Mouse (Mus musculus) liver, embryonic 11.5 days (tissue): ENCODE data around the gene Borcs6. TPM values are rescaled to one million over a fixed set of nuclear protein-coding genes. Genes with fewer than 3 reads are reported as not detected.

Source experiments
- ATAC-seq: fragments of 200-750 bp; cut with Nextera tagmentation; replicated peaks from 2 replicates; pipeline ENCODE4 v1.8.0; 2017; ENCODE audit warnings: moderate number of reproducible peaks, mild to moderate bottlenecking, moderate TSS enrichment, moderate library complexity; ENCODE audit not compliant: low FRiP score
- DNase-seq: peaks from one replicate; pipeline ENCODE4 v3.0.0-alpha.2; 2017; ENCODE audit warnings: low spot score
- H3K27ac ChIP-seq: fragments of 300-500 bp; sonication (generic); 2 replicates; pipeline ENCODE4 v1.5.1; 2014; ENCODE audit warnings: mild to moderate bottlenecking, low read depth, low read length, control low read depth
- H3K27me3 ChIP-seq: fragments of 300-500 bp; sonication (generic); replicated peaks from 2 replicates; pipeline ENCODE4 v1.6.1; 2014; ENCODE audit warnings: low read length, mixed read lengths; ENCODE audit not compliant: control insufficient read depth, insufficient read depth
- H3K36me3 ChIP-seq: fragments of 300-500 bp; sonication (generic); 2 replicates; pipeline ENCODE4 v1.6.1; 2014; ENCODE audit warnings: mild to moderate bottlenecking, low read length, moderate library complexity, mixed read lengths; ENCODE audit not compliant: control insufficient read depth, insufficient read depth
- H3K4me1 ChIP-seq: fragments of 300-500 bp; sonication (generic); replicated peaks from 2 replicates; pipeline ENCODE4 v1.6.1; 2014; ENCODE audit warnings: low read length, mixed read lengths; ENCODE audit not compliant: control insufficient read depth, insufficient read depth
- H3K4me2 ChIP-seq: fragments of 300-500 bp; sonication (generic); 2 replicates; pipeline ENCODE4 v1.6.1; 2014; ENCODE audit warnings: mild to moderate bottlenecking, control low read depth, moderate library complexity
- H3K4me3 ChIP-seq: fragments of 300-500 bp; sonication (generic); 2 replicates; pipeline ENCODE4 v1.5.1; 2014; ENCODE audit warnings: low read depth, low read length, control low read depth
- H3K9ac ChIP-seq: fragments of 300-500 bp; sonication (generic); 2 replicates; pipeline ENCODE4 v1.6.1; 2014; ENCODE audit warnings: low read depth, low read length, control low read depth
- H3K9me3 ChIP-seq: fragments of 300-500 bp; sonication (generic); 2 replicates; pipeline ENCODE4 v1.6.1; 2016; ENCODE audit warnings: low read length, inconsistent platforms, mixed read lengths; ENCODE audit not compliant: control insufficient read depth
- WGBS: fragments of 180-500 bp; shearing (Covaris S2); extraction: QIAGEN DNeasy Blood & Tissue Kit; methylation state at CpG from one replicate; pipeline ENCODE4 v1.1.7; 2014; 5-methylcytosine and 5-hydroxymethylcytosine counted together
- polyA plus RNA-seq: library from polyadenylated mRNA; unstranded; fragments of >200 nt; fragmentation: Nextera tagmentation; extraction: Ambion mirVana; gene quantifications from 2 replicates; pipeline ENCODE4 v1.2.1, GENCODE M21; 2014

The Borcs6 gene
- polyA plus RNA-seq, 1 experiment from 2014 or later, result 6.6 TPM

GRCm38 (mm10) chr11:69087082-69087481 lies 27.6 kb downstream of the Borcs6 start:
- Histone ChIP-seq H3K36me3 (peaks cover 10% of the 10 kb centered on the region), H3K27ac (no peak overlapping the region), H3K4me3 (no peak overlapping the region), H3K27me3 (no peaks in the 10 kb centered on the region), H3K4me1 (peaks cover 20% of the 10 kb centered on the region), H3K4me2 (no peak overlapping the region), H3K9ac (no peak overlapping the region), H3K9me3 (no peaks in the 10 kb centered on the region)
- DNase-seq, result no peak
- WGBS, result 44% methylated on average over 4 of the region's 4 CpGs
- ATAC-seq, result no peak

- ATAC-seq, result no peak
- H3K4me1 ChIP-seq, result peaks cover 20% of the 10 kb centered on the region
- no peaks in the 10 kb centered on the region for H3K9me3 ChIP-seq
- H3K36me3 ChIP-seq, result peaks cover 12% of the 10 kb centered on the region
- no peaks in the 10 kb centered on the region for H3K27me3 ChIP-seq
- peak overlapping the region; percentile 97 for H3K9ac ChIP-seq
- H3K4me2 ChIP-seq, result peak overlapping the region; percentile 84
- peak overlapping the region; percentile 91 for H3K4me3 ChIP-seq
- no peak for DNase-seq
- 57% methylated on average over 2 of the region's 2 CpGs for WGBS
- no peak overlapping the region for H3K27ac ChIP-seq
Observed at GRCm38 (mm10) chr11:69087597-69087996, 28.1 kb downstream of the Borcs6 start.

- H3K4me2 ChIP-seq, result peak within 1 kb of the TSS; percentile 84
- peak; percentile 90 for DNase-seq
- H3K4me3 ChIP-seq, result peak within 1 kb of the TSS; percentile 91
- peak within 1 kb of the TSS; percentile 89 for H3K27ac ChIP-seq
- under 1% methylated on average over 58 of the region's 67 CpGs for WGBS
- H3K4me1 ChIP-seq, result peaks cover 20% of the 10 kb centered on the region
- ATAC-seq, result peak; percentile 76
- no peaks in the 10 kb centered on the region for H3K27me3 ChIP-seq
- no peaks in the 10 kb centered on the region for H3K9me3 ChIP-seq
- H3K36me3 ChIP-seq, result peaks cover 14% of the 10 kb centered on the region
- H3K9ac ChIP-seq, result peak within 1 kb of the TSS; percentile 97
Observed at GRCm38 (mm10) chr11:69088103-69088855, 28.8 kb downstream of the Borcs6 start, which contains the start of gene Vamp2. Gene Vamp2 (plus strand): TSS chr11:69088490.

- peak overlapping the region; percentile 97 for H3K9ac ChIP-seq
- no peaks in the 10 kb centered on the region for H3K27me3 ChIP-seq
- 7% methylated on average over 25 of the region's 25 CpGs for WGBS
- H3K36me3 ChIP-seq, result peaks cover 14% of the 10 kb centered on the region
- H3K4me1 ChIP-seq, result peaks cover 20% of the 10 kb centered on the region
- peak overlapping the region; percentile 89 for H3K27ac ChIP-seq
- peak; percentile 52 for DNase-seq
- ATAC-seq, result peak; percentile 74
- H3K4me2 ChIP-seq, result peak overlapping the region; percentile 84
- H3K9me3 ChIP-seq, result no peaks in the 10 kb centered on the region
- peak overlapping the region; percentile 91 for H3K4me3 ChIP-seq
Observed at GRCm38 (mm10) chr11:69088856-69089615, 29.5 kb downstream of the Borcs6 start.

- Histone ChIP-seq H3K27ac (0 out of 2 replicates have a peak overlapping the region, but pooled peaks have one; percentile 28), H3K4me1 (peaks cover 20% of the 10 kb centered on the region), H3K4me2 (peak overlapping the region; percentile 84), H3K9ac (peak overlapping the region; percentile 97), H3K9me3 (no peaks in the 10 kb centered on the region), H3K27me3 (no peaks in the 10 kb centered on the region), H3K36me3 (peaks cover 14% of the 10 kb centered on the region), H3K4me3 (peak overlapping the region; percentile 91)
- ATAC-seq, result no peak
- 86% methylated on average over 12 of the region's 12 CpGs for WGBS
- no peak for DNase-seq
Observed at GRCm38 (mm10) chr11:69089616-69090290, 30.2 kb downstream of the Borcs6 start.

- Histone ChIP-seq H3K9ac (no peak overlapping the region), H3K27me3 (no peaks in the 10 kb centered on the region), H3K4me3 (peak overlapping the region; percentile 91; the same call in 1 of the 2 replicates), H3K27ac (no peak overlapping the region), H3K4me1 (peaks cover 20% of the 10 kb centered on the region), H3K4me2 (no peak overlapping the region), H3K36me3 (peaks cover 14% of the 10 kb centered on the region), H3K9me3 (no peaks in the 10 kb centered on the region)
- no peak for ATAC-seq
- WGBS, result 78% methylated on average over 6 of the region's 6 CpGs
- DNase-seq, result no peak
Observed at GRCm38 (mm10) chr11:69090367-69090766, 30.9 kb downstream of the Borcs6 start.

- no peak for ATAC-seq
- no peak overlapping the region for H3K4me3 ChIP-seq
- no peak for DNase-seq
- H3K9ac ChIP-seq, result peak overlapping the region; percentile 16; the same call in 1 of the 2 replicates
- no peaks in the 10 kb centered on the region for H3K9me3 ChIP-seq
- WGBS, result 60% methylated on average over 7 of the region's 7 CpGs
- no peak overlapping the region for H3K27ac ChIP-seq
- H3K27me3 ChIP-seq, result no peaks in the 10 kb centered on the region
- H3K36me3 ChIP-seq, result peaks cover 14% of the 10 kb centered on the region
- H3K4me2 ChIP-seq, result no peak overlapping the region
- peaks cover 30% of the 10 kb centered on the region for H3K4me1 ChIP-seq
Observed at GRCm38 (mm10) chr11:69091566-69092385, 32.3 kb downstream of the Borcs6 start.

GRCm38 (mm10) chr11:69092386-69092751 lies 32.9 kb downstream of the Borcs6 start:
- Histone ChIP-seq H3K9me3 (no peaks in the 10 kb centered on the region), H3K4me2 (no peak overlapping the region), H3K27ac (no peak overlapping the region), H3K4me3 (no peak overlapping the region), H3K36me3 (peaks cover 14% of the 10 kb centered on the region), H3K4me1 (peaks cover 36% of the 10 kb centered on the region), H3K27me3 (no peaks in the 10 kb centered on the region), H3K9ac (no peak overlapping the region)
- DNase-seq (peak; percentile 73), ATAC-seq (no peak)
- 3% methylated on average over 3 of the region's 3 CpGs for WGBS
